Mouse (Mus musculus): ENCODE measurements around the gene Plekha1. TPM values are rescaled to one million over a fixed set of nuclear protein-coding genes. Genes with fewer than 3 reads are reported as not detected.

The Plekha1 gene
- polyA plus RNA-seq, 1 experiment from 2014 or later: 69.9 TPM

- no peaks in the 10 kb centered on the region for H3K27me3 ChIP-seq (ENCODE audit: control insufficient read depth, insufficient read depth, low read length)
- no peak overlapping the region for H3K9ac ChIP-seq (replicated peaks; ENCODE audit: low read depth, low read length)
- no peaks in the 10 kb centered on the region for H3K9me3 ChIP-seq (ENCODE audit: control insufficient read depth, low read length)
- H3K27ac ChIP-seq (ENCODE audit: low read depth, low read length): no peak overlapping the region
- no peaks in the 10 kb centered on the region for H3K36me3 ChIP-seq (ENCODE audit: control insufficient read depth, insufficient read depth, low read length)
- no peak overlapping the region for H3K4me2 ChIP-seq (ENCODE audit: low read depth, low read length)
- WGBS: 96% methylated on average over 7 of the region's 7 CpGs
- no peak for ATAC-seq (ENCODE audit: low read depth)
- H3K4me3 ChIP-seq (ENCODE audit: low read depth, low read length): no peak overlapping the region
- H3K4me1 ChIP-seq (ENCODE audit: control insufficient read depth, insufficient read depth, low read length): no peaks in the 10 kb centered on the region
These were observed 84.9 kb downstream of the Plekha1 start for GRCm38 (mm10) chr7:130950482-130950881.

- Histone ChIP-seq H3K36me3 (ENCODE audit: control insufficient read depth, insufficient read depth, low read length) (no peaks in the 10 kb centered on the region), H3K27ac (ENCODE audit: low read depth, low read length) (no peak overlapping the region), H3K4me2 (ENCODE audit: low read depth, low read length) (no peak overlapping the region), H3K4me3 (ENCODE audit: low read depth, low read length) (no peak overlapping the region), H3K27me3 (ENCODE audit: control insufficient read depth, insufficient read depth, low read length) (no peaks in the 10 kb centered on the region), H3K9ac (replicated peaks; ENCODE audit: low read depth, low read length) (no peak overlapping the region), H3K9me3 (ENCODE audit: control insufficient read depth, low read length) (no peaks in the 10 kb centered on the region), H3K4me1 (ENCODE audit: control insufficient read depth, insufficient read depth, low read length) (no peaks in the 10 kb centered on the region)
- WGBS: 89% methylated on average over 5 of the region's 5 CpGs
- ATAC-seq (ENCODE audit: low read depth): no peak
These were observed 85.4 kb downstream of the Plekha1 start for GRCm38 (mm10) chr7:130951004-130951403.

- Histone ChIP-seq H3K36me3 (ENCODE audit: control insufficient read depth, insufficient read depth, low read length) (no peaks in the 10 kb centered on the region), H3K4me1 (ENCODE audit: control insufficient read depth, insufficient read depth, low read length) (no peaks in the 10 kb centered on the region), H3K27me3 (ENCODE audit: control insufficient read depth, insufficient read depth, low read length) (no peaks in the 10 kb centered on the region), H3K9ac (replicated peaks; ENCODE audit: low read depth, low read length) (no peak overlapping the region), H3K9me3 (ENCODE audit: control insufficient read depth, low read length) (no peaks in the 10 kb centered on the region), H3K4me3 (ENCODE audit: low read depth, low read length) (no peak overlapping the region), H3K4me2 (ENCODE audit: low read depth, low read length) (no peak overlapping the region), H3K27ac (ENCODE audit: low read depth, low read length) (no peak overlapping the region)
- 90% methylated on average over 10 of the region's 10 CpGs for WGBS
- no peak for ATAC-seq (ENCODE audit: low read depth)
These were observed 87.8 kb downstream of the Plekha1 start for GRCm38 (mm10) chr7:130953376-130953775.

GRCm38 (mm10) chr7:130954177-130954601, 88.6 kb downstream of the Plekha1 start:
- no peaks in the 10 kb centered on the region for H3K9me3 ChIP-seq (ENCODE audit: control insufficient read depth, low read length)
- H3K4me1 ChIP-seq (ENCODE audit: control insufficient read depth, insufficient read depth, low read length): no peaks in the 10 kb centered on the region
- H3K27me3 ChIP-seq (ENCODE audit: control insufficient read depth, insufficient read depth, low read length): no peaks in the 10 kb centered on the region
- H3K36me3 ChIP-seq (ENCODE audit: control insufficient read depth, insufficient read depth, low read length): no peaks in the 10 kb centered on the region
- ATAC-seq (ENCODE audit: low read depth): no peak
- no peak overlapping the region for H3K4me2 ChIP-seq (ENCODE audit: low read depth, low read length)
- WGBS: 85% methylated on average over 10 of the region's 10 CpGs
- H3K4me3 ChIP-seq (ENCODE audit: low read depth, low read length): no peak overlapping the region
- no peak overlapping the region for H3K9ac ChIP-seq (replicated peaks; ENCODE audit: low read depth, low read length)
- no peak overlapping the region for H3K27ac ChIP-seq (ENCODE audit: low read depth, low read length)

- H3K9me3 ChIP-seq (ENCODE audit: control insufficient read depth, low read length): no peaks in the 10 kb centered on the region
- no peaks in the 10 kb centered on the region for H3K36me3 ChIP-seq (ENCODE audit: control insufficient read depth, insufficient read depth, low read length)
- H3K4me2 ChIP-seq (ENCODE audit: low read depth, low read length): no peak overlapping the region
- no peaks in the 10 kb centered on the region for H3K27me3 ChIP-seq (ENCODE audit: control insufficient read depth, insufficient read depth, low read length)
- no peak overlapping the region for H3K4me3 ChIP-seq (ENCODE audit: low read depth, low read length)
- WGBS: 70% methylated on average over 7 of the region's 7 CpGs
- H3K27ac ChIP-seq (ENCODE audit: low read depth, low read length): no peak overlapping the region
- no peaks in the 10 kb centered on the region for H3K4me1 ChIP-seq (ENCODE audit: control insufficient read depth, insufficient read depth, low read length)
- no peak for ATAC-seq (ENCODE audit: low read depth)
- H3K9ac ChIP-seq (replicated peaks; ENCODE audit: low read depth, low read length): no peak overlapping the region
These were observed 93.0 kb downstream of the Plekha1 start for GRCm38 (mm10) chr7:130958551-130958950.

- Histone ChIP-seq H3K36me3 (ENCODE audit: control insufficient read depth, insufficient read depth, low read length) (no peaks in the 10 kb centered on the region), H3K4me1 (ENCODE audit: control insufficient read depth, insufficient read depth, low read length) (no peaks in the 10 kb centered on the region), H3K9ac (replicated peaks; ENCODE audit: low read depth, low read length) (no peak overlapping the region), H3K27ac (ENCODE audit: low read depth, low read length) (no peak overlapping the region), H3K4me2 (ENCODE audit: low read depth, low read length) (no peak overlapping the region), H3K4me3 (ENCODE audit: low read depth, low read length) (no peak overlapping the region), H3K9me3 (ENCODE audit: control insufficient read depth, low read length) (no peaks in the 10 kb centered on the region), H3K27me3 (ENCODE audit: control insufficient read depth, insufficient read depth, low read length) (no peaks in the 10 kb centered on the region)
- 56% methylated on average over 7 of the region's 7 CpGs for WGBS
- ATAC-seq (ENCODE audit: low read depth): no peak
These were observed 94.3 kb downstream of the Plekha1 start for GRCm38 (mm10) chr7:130959868-130960267.

- no peak overlapping the region for H3K9ac ChIP-seq (replicated peaks; ENCODE audit: low read depth, low read length)
- H3K4me2 ChIP-seq (ENCODE audit: low read depth, low read length): no peak overlapping the region
- no peaks in the 10 kb centered on the region for H3K9me3 ChIP-seq (ENCODE audit: control insufficient read depth, low read length)
- ATAC-seq (ENCODE audit: low read depth): no peak
- 88% methylated on average over 6 of the region's 6 CpGs for WGBS
- H3K4me1 ChIP-seq (ENCODE audit: control insufficient read depth, insufficient read depth, low read length): no peaks in the 10 kb centered on the region
- no peaks in the 10 kb centered on the region for H3K36me3 ChIP-seq (ENCODE audit: control insufficient read depth, insufficient read depth, low read length)
- H3K27ac ChIP-seq (ENCODE audit: low read depth, low read length): no peak overlapping the region
- H3K27me3 ChIP-seq (ENCODE audit: control insufficient read depth, insufficient read depth, low read length): no peaks in the 10 kb centered on the region
- H3K4me3 ChIP-seq (ENCODE audit: low read depth, low read length): no peak overlapping the region
These were observed 95.9 kb downstream of the Plekha1 start for GRCm38 (mm10) chr7:130961429-130961828.

Small RNA genes lying within 50 kb of the gene (microRNA-seq; reads per million reads assigned to microRNA genes)
- not detected for gene Mir7061

Other genes starting within 250 kb of the Plekha1 start
- 0.18 TPM in 1 of 2 replicates, not detected in the other for gene Btbd16, start 91.7 kb upstream of the Plekha1 start, polyA plus RNA-seq (2014; fragmentation: Nextera tagmentation; extraction: Ambion mirVana)
- gene Htra1, start 70.4 kb downstream of the Plekha1 start, polyA plus RNA-seq (2014; fragmentation: Nextera tagmentation; extraction: Ambion mirVana): 5.7 and 18.5 TPM in 2 replicates
- gene Dmbt1, start 166.3 kb downstream of the Plekha1 start, polyA plus RNA-seq (2014; fragmentation: Nextera tagmentation; extraction: Ambion mirVana): not detected in 2 replicates

All from neural tube, embryonic 14.5 days (tissue).